Comparison of ENCODE assay signal across 8 mouse cellular contexts in the genomic region with DNA sequence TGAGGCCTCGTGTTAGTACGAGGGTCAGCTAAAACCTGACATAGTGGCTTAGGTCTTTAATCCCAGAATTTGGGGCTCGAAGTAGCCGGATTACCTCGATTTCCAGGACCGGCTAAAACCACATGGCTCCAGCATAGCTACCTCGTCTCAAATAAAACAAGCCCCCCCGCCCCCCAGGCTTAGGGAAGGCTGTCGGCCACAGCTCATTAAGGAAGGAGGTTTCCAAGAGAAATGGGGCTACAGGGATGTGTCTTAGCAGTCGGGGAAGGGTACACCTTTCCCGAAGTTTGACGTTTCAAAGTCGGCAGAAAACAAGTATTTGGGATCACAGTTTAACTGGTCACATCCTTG. TPM values are rescaled to one million over a fixed set of nuclear protein-coding genes. Genes with fewer than 3 reads are reported as not detected.
DNase-seq lines count a peak whose midpoint lies in the region; ATAC-seq and TF ChIP-seq lines count a peak whose summit lies in the region.

No protein-coding gene starts in this region.

- H3K4me1 ChIP-seq in lung, embryonic 14.5 days (ENCODE audit: insufficient read depth) = no peaks in the 10 kb centered on the region
- peaks cover 3% of the 10 kb centered on the region for H3K4me1 ChIP-seq in embryonic facial prominence, embryonic 14.5 days (ENCODE audit: control insufficient read depth, insufficient read depth, low read length)
- H3K4me1 ChIP-seq in intestine, embryonic 16.5 days (ENCODE audit: control insufficient read depth, insufficient read depth, low read length) = peaks cover 7% of the 10 kb centered on the region; the same call in 1 of the 2 replicates
- peaks cover 20% of the 10 kb centered on the region for H3K4me1 ChIP-seq in neural tube, embryonic 15.5 days

- peak overlapping the region; percentile 76 for H3K27ac ChIP-seq in lung, embryonic 14.5 days (ENCODE audit: low read depth)
- peak overlapping the region; percentile 77 for H3K27ac ChIP-seq in embryonic facial prominence, embryonic 14.5 days (replicated peaks; ENCODE audit: low read depth, low read length)
- peak overlapping the region; percentile 43; the same call in 1 of the 2 replicates for H3K27ac ChIP-seq in intestine, embryonic 16.5 days (ENCODE audit: low read length)
- H3K27ac ChIP-seq in neural tube, embryonic 15.5 days (replicated peaks) = peak overlapping the region; percentile 87

- peak overlapping the region; percentile 85 for H3K9ac ChIP-seq in lung, embryonic 14.5 days
- peak overlapping the region; percentile 72 for H3K9ac ChIP-seq in embryonic facial prominence, embryonic 14.5 days (ENCODE audit: low read depth, low read length)
- peak overlapping the region; percentile 83 for H3K9ac ChIP-seq in intestine, embryonic 16.5 days (ENCODE audit: low read depth, low read length)
- peak overlapping the region; percentile 82 for H3K9ac ChIP-seq in neural tube, embryonic 15.5 days (replicated peaks)

- H3K4me3 ChIP-seq in lung, embryonic 14.5 days (ENCODE audit: low read depth, low read length) = peak overlapping the region; percentile 98
- H3K4me3 ChIP-seq in embryonic facial prominence, embryonic 14.5 days (ENCODE audit: low read depth, low read length) = peak overlapping the region; percentile 81
- H3K4me3 ChIP-seq in intestine, embryonic 16.5 days (ENCODE audit: low read length) = peak overlapping the region; percentile 79
- peak overlapping the region; percentile 96 for H3K4me3 ChIP-seq in neural tube, embryonic 15.5 days (replicated peaks)

- H3K9me3 ChIP-seq in lung, embryonic 14.5 days (ENCODE audit: low read depth, low read length) = no peaks in the 10 kb centered on the region
- H3K9me3 ChIP-seq in embryonic facial prominence, embryonic 14.5 days (ENCODE audit: control insufficient read depth, low read length) = no peaks in the 10 kb centered on the region
- no peaks in the 10 kb centered on the region for H3K9me3 ChIP-seq in intestine, embryonic 16.5 days (ENCODE audit: control insufficient read depth, low read length)
- no peaks in the 10 kb centered on the region for H3K9me3 ChIP-seq in neural tube, embryonic 15.5 days (replicated peaks)

- DNase-seq in lung, embryonic 14.5 days = no peak
- DNase-seq in lung, postnatal 36 days = no peak
- DNase-seq in embryonic facial prominence, embryonic 14.5 days (ENCODE audit: low spot score) = no peak
- no peak for DNase-seq in right cerebral cortex, adult 18-20 months
- no peak for DNase-seq in thymus, postnatal 14 days
- no peak for DNase-seq in right cerebral cortex, postnatal 25 days

- ATAC-seq in lung, embryonic 14.5 days (ENCODE audit: insufficient read depth) = peak; percentile 43
- ATAC-seq in embryonic facial prominence, embryonic 14.5 days (ENCODE audit: low read depth) = peak; percentile 41
- no peak; the same call in 1 of the 2 replicates for ATAC-seq in intestine, embryonic 16.5 days
- peak; percentile 65 for ATAC-seq in neural tube, embryonic 15.5 days (ENCODE audit: low FRiP score)

- no peaks in the 10 kb centered on the region for H3K27me3 ChIP-seq in lung, embryonic 14.5 days (ENCODE audit: insufficient read depth, low read length)
- H3K27me3 ChIP-seq in embryonic facial prominence, embryonic 14.5 days (replicated peaks; ENCODE audit: control insufficient read depth, insufficient read depth, low read length) = no peaks in the 10 kb centered on the region
- no peaks in the 10 kb centered on the region for H3K27me3 ChIP-seq in intestine, embryonic 16.5 days (replicated peaks; ENCODE audit: control insufficient read depth, insufficient read depth, low read length)
- H3K27me3 ChIP-seq in neural tube, embryonic 15.5 days (replicated peaks) = peaks cover 2% of the 10 kb centered on the region; the same call in 1 of the 2 replicates

- peaks cover 21% of the 10 kb centered on the region for H3K36me3 ChIP-seq in lung, embryonic 14.5 days (ENCODE audit: insufficient read depth)
- peaks cover 26% of the 10 kb centered on the region; the same call in 1 of the 2 replicates for H3K36me3 ChIP-seq in embryonic facial prominence, embryonic 14.5 days (ENCODE audit: control insufficient read depth, insufficient read depth, low read length)
- no peaks in the 10 kb centered on the region for H3K36me3 ChIP-seq in intestine, embryonic 16.5 days (ENCODE audit: control insufficient read depth, insufficient read depth, low read length)
- H3K36me3 ChIP-seq in neural tube, embryonic 15.5 days = peaks cover 27% of the 10 kb centered on the region

- no peak for TF ChIP-seq CTCF in lung, embryonic 14.5 days (IDR thresholded peaks at IDR 0.05; ENCODE audit: low read depth)

- H3K4me2 ChIP-seq in lung, embryonic 14.5 days = peak overlapping the region; percentile 90
- peak overlapping the region; percentile 90 for H3K4me2 ChIP-seq in embryonic facial prominence, embryonic 14.5 days (ENCODE audit: low read depth, low read length)
- H3K4me2 ChIP-seq in intestine, embryonic 16.5 days (ENCODE audit: low read depth, low read length) = peak overlapping the region; percentile 73
- H3K4me2 ChIP-seq in neural tube, embryonic 15.5 days = peak overlapping the region; percentile 78

- WGBS in lung, embryonic 14.5 days = 7% methylated on average over 13 of the region's 13 CpGs
- WGBS in embryonic facial prominence, embryonic 14.5 days = 8% methylated on average over 13 of the region's 13 CpGs
- WGBS in intestine, embryonic 16.5 days = 12% methylated on average over 12 of the region's 13 CpGs
- WGBS in neural tube, embryonic 15.5 days = 11% methylated on average over 13 of the region's 13 CpGs

RNA-seq across cellular contexts. Expression of a gene that starts 0.4 kb away (rescaled TPM):
- polyA plus RNA-seq in lung, embryonic 14.5 days (2014; fragmentation: Nextera tagmentation; extraction: Ambion mirVana) = 25.0 and 26.6 TPM in 2 replicates
- 20.3 and 22.7 TPM in 2 replicates for polyA plus RNA-seq in embryonic facial prominence, embryonic 14.5 days (2014; fragmentation: Nextera tagmentation; extraction: Ambion mirVana)
- 20.6 and 22.0 TPM in 2 replicates for polyA plus RNA-seq in intestine, embryonic 16.5 days (2015; fragmentation: Nextera tagmentation; extraction: Ambion mirVana)
- polyA plus RNA-seq in neural tube, embryonic 15.5 days (2015; fragmentation: Nextera tagmentation; extraction: Ambion mirVana) = 24.1 and 24.7 TPM in 2 replicates

RNA-seq across cellular contexts. Expression of a gene that starts 25.6 kb away (rescaled TPM):
- 215 and 218 TPM in 2 replicates for polyA plus RNA-seq in lung, embryonic 14.5 days (2014; fragmentation: Nextera tagmentation; extraction: Ambion mirVana)
- 200 and 217 TPM in 2 replicates for polyA plus RNA-seq in embryonic facial prominence, embryonic 14.5 days (2014; fragmentation: Nextera tagmentation; extraction: Ambion mirVana)
- polyA plus RNA-seq in intestine, embryonic 16.5 days (2015; fragmentation: Nextera tagmentation; extraction: Ambion mirVana) = 314 and 329 TPM in 2 replicates
- 225 and 227 TPM in 2 replicates for polyA plus RNA-seq in neural tube, embryonic 15.5 days (2015; fragmentation: Nextera tagmentation; extraction: Ambion mirVana)
